Mouse (Mus musculus) kidney, adult 2 months (tissue): ENCODE results near the gene Pgm5. TPM values are rescaled to one million over a fixed set of nuclear protein-coding genes. Genes with fewer than 3 reads are reported as not detected.

ENCODE experiments used
- DNase-seq: peaks from one replicate; pipeline ENCODE4 v3.0.0; 2021
- H3K27ac ChIP-seq: fragments of 200-500 bp; 2 replicates; pipeline ENCODE4 v1.5.1; 2012; ENCODE audit warnings: low read depth, low read length, control low read depth, inconsistent platforms; ENCODE audit not compliant: insufficient read depth
- H3K27me3 ChIP-seq: fragments of 200-500 bp; replicated peaks from 2 replicates; pipeline ENCODE4 v1.6.1; 2012; ENCODE audit warnings: mild to moderate bottlenecking, moderate library complexity, low read length, inconsistent platforms; ENCODE audit not compliant: control insufficient read depth, insufficient read depth
- H3K36me3 ChIP-seq: fragments of 200-500 bp; 2 replicates; pipeline ENCODE4 v1.6.1; 2012; ENCODE audit warnings: mild to moderate bottlenecking, moderate library complexity, low read length, inconsistent platforms; ENCODE audit not compliant: control insufficient read depth, insufficient read depth
- H3K4me1 ChIP-seq: fragments of 200-500 bp; 2 replicates; pipeline ENCODE4 v1.6.1; 2011; ENCODE audit warnings: low read length; ENCODE audit not compliant: control insufficient read depth, insufficient read depth
- H3K4me3 ChIP-seq: fragments of 200-500 bp; 2 replicates; pipeline ENCODE4 v1.5.1; 2011; ENCODE audit warnings: mild to moderate bottlenecking, low read depth, low read length, control low read depth; ENCODE audit not compliant: insufficient read depth
- CTCF ChIP-seq: fragments of 200-500 bp; conservative IDR thresholded peaks from 2 replicates; pipeline ENCODE4 v1.5.1; 2011; ENCODE audit warnings: low read depth, mild to moderate bottlenecking, control low read depth, low read length, moderate library complexity, mixed read lengths; ENCODE audit not compliant: insufficient read depth, insufficient read length
- POLR2A ChIP-seq: fragments of 200-500 bp; IDR thresholded peaks from one replicate; pipeline ENCODE4 v1.6.1; 2011; ENCODE audit warnings: low read depth, low read length, control low read depth
- WGBS: fragments of 180-500 bp; shearing (Covaris S2); methylation state at CpG from one replicate; pipeline ENCODE4 v1.1.7; 2018; 5-methylcytosine and 5-hydroxymethylcytosine counted together
- polyA plus RNA-seq: library from polyadenylated mRNA; depleted of rRNA; stranded (reverse); fragments of >200 nt; gene quantifications from 2 replicates; pipeline ENCODE4 v1.2.3, GENCODE M21; 2012

Gene Pgm5
- polyA plus RNA-seq, 1 experiment: 10.7 TPM

GRCm38 (mm10) chr19:24719504-24719903, 142.2 kb downstream of the Pgm5 start:
- H3K36me3 ChIP-seq: no peaks in the 10 kb centered on the region
- H3K4me1 ChIP-seq: no peaks in the 10 kb centered on the region
- TF ChIP-seq CTCF (no peak), POLR2A (no peak)
- DNase-seq: no peak
- H3K4me3 ChIP-seq: no peak overlapping the region
- WGBS: 78% methylated on average over 4 of the region's 4 CpGs
- H3K27me3 ChIP-seq: no peaks in the 10 kb centered on the region; the same call in 1 of the 2 replicates
- H3K27ac ChIP-seq: no peak overlapping the region

GRCm38 (mm10) chr19:24718021-24718420, 143.6 kb downstream of the Pgm5 start:
- Histone ChIP-seq H3K27me3 (no peaks in the 10 kb centered on the region; the same call in 1 of the 2 replicates), H3K4me1 (no peaks in the 10 kb centered on the region), H3K36me3 (no peaks in the 10 kb centered on the region), H3K4me3 (no peak overlapping the region), H3K27ac (no peak overlapping the region)
- no peak for TF ChIP-seq POLR2A
- no peak for TF ChIP-seq CTCF
- 90% methylated on average over 1 of the region's 1 CpGs for WGBS
- DNase-seq: no peak

DNA sequence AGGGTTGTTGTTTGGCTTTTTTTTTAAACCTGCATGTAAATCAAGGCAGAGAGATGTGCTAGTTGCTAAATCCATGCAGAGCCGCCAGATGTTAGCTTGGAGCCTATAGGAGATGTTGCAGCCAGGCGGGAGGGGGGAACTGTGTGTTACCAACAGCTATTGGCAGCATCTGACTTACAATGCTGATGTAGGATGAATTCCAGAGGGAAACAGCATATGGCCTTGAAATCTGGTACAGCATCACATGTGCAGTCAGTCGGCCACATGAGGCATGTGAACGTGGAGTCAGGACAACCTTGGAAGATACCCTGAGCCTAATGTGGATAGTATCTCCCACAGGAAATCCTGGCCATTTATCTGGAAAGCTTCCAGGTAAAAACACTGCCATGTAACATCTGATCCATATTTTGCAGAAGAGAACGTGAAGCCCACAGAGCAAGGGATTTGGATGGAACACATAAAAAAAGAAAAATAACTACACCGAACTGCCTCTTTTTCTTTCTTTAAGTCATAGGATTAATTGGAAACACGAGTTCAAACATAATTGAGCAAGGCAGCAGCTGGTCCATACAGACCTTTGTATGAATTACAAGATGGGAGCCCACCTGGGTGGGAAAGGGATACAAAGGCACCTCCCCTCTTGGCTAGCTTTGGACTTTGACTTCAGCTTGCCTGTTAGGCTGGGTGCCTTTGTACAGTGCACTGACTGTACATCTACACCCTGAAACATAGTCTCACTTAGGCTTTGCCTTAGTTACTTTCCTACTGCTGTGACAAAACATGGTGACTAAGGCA, 145.2 kb downstream of the Pgm5 start:
- TF ChIP-seq POLR2A: no peak
- no peak for TF ChIP-seq CTCF
- Histone ChIP-seq H3K4me1 (no peaks in the 10 kb centered on the region), H3K27ac (no peak overlapping the region), H3K36me3 (no peaks in the 10 kb centered on the region), H3K4me3 (no peak overlapping the region), H3K27me3 (no peaks in the 10 kb centered on the region; the same call in 1 of the 2 replicates)
- no peak for DNase-seq
- 83% methylated on average over 7 of the region's 7 CpGs for WGBS

GRCm38 (mm10) chr19:24708032-24708431, 153.6 kb downstream of the Pgm5 start:
- peaks cover 3% of the 10 kb centered on the region; the same call in 1 of the 2 replicates for H3K4me1 ChIP-seq
- H3K4me3 ChIP-seq: no peak overlapping the region
- no peaks in the 10 kb centered on the region for H3K27me3 ChIP-seq
- H3K36me3 ChIP-seq: no peaks in the 10 kb centered on the region
- 79% methylated on average over 7 of the region's 7 CpGs for WGBS
- TF ChIP-seq CTCF (no peak), POLR2A (no peak)
- no peak overlapping the region for H3K27ac ChIP-seq
- no peak for DNase-seq

DNA sequence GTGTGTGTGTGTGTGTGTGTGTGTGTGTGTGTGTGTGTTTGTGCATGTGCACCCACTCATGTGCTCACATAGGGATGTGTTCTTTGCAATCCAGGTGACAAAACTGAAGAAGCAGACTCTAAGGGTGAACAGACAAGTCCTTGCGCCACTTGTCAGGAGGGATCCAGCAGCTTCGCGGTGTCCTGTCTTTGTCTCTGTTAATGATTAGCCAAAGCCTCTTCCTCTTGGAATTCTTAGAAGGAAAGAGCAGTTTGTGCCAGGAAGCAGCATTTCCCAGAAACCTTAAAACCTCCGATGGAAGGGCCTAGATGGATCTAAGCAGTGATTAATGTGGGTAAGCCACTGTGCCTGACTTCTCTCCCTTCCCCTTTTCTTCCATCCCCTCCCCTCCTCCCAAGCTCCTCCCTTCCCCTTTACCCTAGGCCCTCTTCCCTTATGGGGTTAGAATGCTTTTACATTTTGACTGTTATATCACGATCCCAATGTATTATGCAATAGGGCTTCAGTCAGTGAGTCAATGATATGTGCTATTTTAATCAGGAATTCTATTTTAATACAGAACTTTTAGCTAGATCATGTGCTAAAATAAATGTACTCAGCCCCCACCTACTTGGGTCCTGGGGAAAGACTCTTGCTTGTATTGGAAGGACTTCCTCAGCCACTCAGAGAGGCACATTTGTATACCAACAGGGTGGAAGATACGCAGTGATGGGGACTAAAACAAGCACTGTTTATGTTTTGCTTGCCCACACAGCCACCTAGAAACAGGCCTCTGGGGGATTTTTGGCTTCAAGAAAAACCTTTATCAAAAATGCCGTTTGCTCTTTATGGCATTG, 154.4 kb downstream of the Pgm5 start:
- no peaks in the 10 kb centered on the region for H3K36me3 ChIP-seq

DNA sequence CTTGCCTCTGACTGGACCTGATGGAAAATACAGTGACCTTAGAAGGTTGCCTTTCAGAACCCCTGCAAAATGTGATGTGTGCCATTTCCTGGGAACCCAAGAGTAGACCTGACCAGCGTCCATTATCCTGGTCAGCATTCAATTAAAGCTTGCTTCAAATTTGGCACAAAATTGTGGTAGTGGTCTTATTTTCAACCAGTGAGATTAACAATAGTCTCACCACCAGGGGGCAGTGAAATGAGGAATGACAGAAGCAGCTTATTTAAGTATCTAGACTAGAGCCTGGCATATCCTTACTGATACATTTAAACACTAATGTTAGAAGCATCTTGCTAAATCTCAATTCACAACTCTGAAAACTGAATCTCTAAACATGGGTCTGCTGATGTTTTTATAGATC, 156.3 kb downstream of the Pgm5 start:
- Histone ChIP-seq H3K27ac (no peak overlapping the region), H3K4me3 (no peak overlapping the region), H3K4me1 (peaks cover 3% of the 10 kb centered on the region; the same call in 1 of the 2 replicates), H3K27me3 (no peaks in the 10 kb centered on the region), H3K36me3 (no peaks in the 10 kb centered on the region)
- WGBS: 88% methylated on average over 1 of the region's 1 CpGs
- TF ChIP-seq POLR2A (no peak), CTCF (no peak)
- peak; percentile 50 for DNase-seq

More for the DNA sequence above, 154.4 kb downstream of the Pgm5 start:
- peak; percentile 83 for DNase-seq
- no peaks in the 10 kb centered on the region for H3K27me3 ChIP-seq
- no peak overlapping the region for H3K27ac ChIP-seq
- H3K4me1 ChIP-seq: peaks cover 3% of the 10 kb centered on the region; the same call in 1 of the 2 replicates
- no peak overlapping the region for H3K4me3 ChIP-seq
- WGBS: 41% methylated on average over 7 of the region's 7 CpGs
- TF ChIP-seq CTCF (no peak), POLR2A (no peak)

DNA sequence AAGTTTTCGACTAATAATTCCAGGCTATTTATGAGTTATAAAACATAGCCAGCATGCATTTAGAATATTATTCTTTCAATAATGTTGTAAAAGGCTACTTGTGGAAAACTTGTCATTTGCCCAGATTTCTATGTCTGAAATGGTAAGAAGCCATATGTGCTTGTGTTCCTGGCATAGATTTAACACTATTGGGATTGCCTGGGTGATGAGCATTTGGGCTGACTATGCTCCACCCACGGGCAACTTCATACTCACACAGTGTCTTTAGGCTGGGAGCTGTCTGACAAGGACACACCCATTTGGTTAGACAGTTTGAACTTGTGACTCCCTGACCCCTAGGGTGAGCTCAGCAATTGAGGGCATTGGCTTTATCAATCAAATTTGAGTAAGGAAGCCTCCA, 157.3 kb downstream of the Pgm5 start:
- WGBS: 74% methylated on average over 2 of the region's 2 CpGs
- no peaks in the 10 kb centered on the region for H3K27me3 ChIP-seq
- DNase-seq: no peak
- no peaks in the 10 kb centered on the region for H3K36me3 ChIP-seq
- no peak for TF ChIP-seq CTCF
- TF ChIP-seq POLR2A: no peak
- peaks cover 3% of the 10 kb centered on the region; the same call in 1 of the 2 replicates for H3K4me1 ChIP-seq
- no peak overlapping the region for H3K27ac ChIP-seq
- no peak overlapping the region for H3K4me3 ChIP-seq
